Mouse (Mus musculus) cerebellum, adult 2 months (tissue): Measurements from ENCODE around the gene Phlpp2.
A peak's percentile ranks its signal among the peaks of the same experiment; 100 is the strongest.

Experiments used
- CTCF ChIP-seq: fragments of 200-500 bp; IDR thresholded peaks from 2 replicates; pipeline ENCODE4 v1.5.1; 2011; ENCODE audit warnings: low read depth, mild to moderate bottlenecking, control low read depth, low read length, moderate library complexity, borderline replicate concordance; ENCODE audit not compliant: insufficient read depth
- POLR2A ChIP-seq: fragments of 200-500 bp; IDR thresholded peaks from 2 replicates; pipeline ENCODE4 v1.6.1; 2011; ENCODE audit warnings: low read length, control low read depth, borderline replicate concordance; ENCODE audit not compliant: insufficient read depth

DNA sequence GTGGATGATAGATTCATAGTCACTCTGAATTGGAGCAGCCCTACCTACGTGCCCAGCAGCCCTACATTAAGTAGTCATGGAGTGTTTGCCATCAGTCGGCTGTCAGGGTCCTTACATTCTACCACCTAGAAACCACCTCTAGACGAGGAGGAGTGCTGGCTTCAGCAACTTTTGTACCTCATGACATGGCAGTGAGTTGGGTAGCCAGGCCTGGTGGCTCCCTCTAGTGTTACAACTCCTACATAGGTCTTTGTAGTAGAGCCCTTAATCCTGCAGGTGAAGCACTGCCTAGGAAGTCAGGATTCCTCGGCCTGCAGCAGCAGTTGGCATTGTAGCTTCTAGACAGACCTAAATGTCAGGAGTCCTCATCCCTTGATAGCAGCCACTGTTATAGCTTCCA, 48.9 kb downstream of the Phlpp2 start:
- TF ChIP-seq POLR2A (no peak), CTCF (peak; percentile 72)
